Mouse (Mus musculus): ENCODE data around the gene Prim2.

Prim2 gene

DNA sequence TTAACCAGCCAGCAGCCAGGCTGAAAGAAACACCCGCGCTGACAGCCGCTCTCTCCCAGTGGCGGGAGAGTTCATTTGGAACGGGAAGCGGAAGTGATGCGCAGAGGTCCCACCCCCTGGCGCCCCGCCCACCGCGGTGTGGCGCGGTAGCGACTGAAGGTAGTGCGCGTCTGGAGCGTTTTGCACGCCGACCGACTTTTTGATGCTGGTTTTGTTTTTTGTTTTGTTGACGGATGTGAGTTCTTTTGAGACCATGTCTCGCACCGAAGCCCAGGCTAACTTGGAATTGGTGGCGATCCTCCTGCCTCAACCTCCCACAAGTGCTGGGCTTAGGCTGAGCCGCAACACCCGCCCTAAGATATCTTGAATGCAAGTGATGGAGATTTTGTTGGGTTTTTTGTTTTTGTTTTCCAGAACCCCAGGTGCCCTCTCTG, at the start of gene Prim2:
Prim2 (minus strand) TSS at position 88 of the 434 bp plus-strand sequence.
- peak; percentile 86 for DNase-seq (ENCODE audit: low spot score)

DNA sequence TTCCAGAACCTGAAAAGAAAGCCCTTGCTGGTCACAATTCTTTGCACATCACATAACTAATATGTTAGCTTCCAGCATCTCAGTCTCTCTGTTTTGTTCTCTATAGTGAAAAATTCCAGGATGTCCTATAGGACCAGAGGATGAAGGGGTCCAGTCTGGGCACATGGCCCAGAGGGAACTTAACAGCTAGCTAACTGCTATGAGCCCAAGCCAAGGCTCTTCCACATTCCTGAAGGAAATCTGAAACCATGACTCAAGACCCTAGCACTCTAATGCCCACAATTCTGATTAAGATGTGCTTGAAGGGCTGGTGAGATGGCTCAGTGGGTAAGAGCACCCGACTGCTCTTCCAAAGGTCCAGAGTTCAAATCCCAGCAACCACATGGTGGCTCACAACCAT, 48.0 kb upstream of the Prim2 start:
- no peak for DNase-seq (ENCODE audit: low spot score)

- no peak for DNase-seq (ENCODE audit: low spot score)
Observed at GRCm38 (mm10) chr1:33714796-33715195, 45.2 kb upstream of the Prim2 start.

- no peak for DNase-seq (ENCODE audit: low spot score)
Observed at GRCm38 (mm10) chr1:33712026-33712425, 42.4 kb upstream of the Prim2 start.

- no peak for DNase-seq (ENCODE audit: low spot score)
Observed at GRCm38 (mm10) chr1:33709615-33710014, 40.0 kb upstream of the Prim2 start.

- no peak for DNase-seq (ENCODE audit: low spot score)
Observed at GRCm38 (mm10) chr1:33701244-33701643, 31.6 kb upstream of the Prim2 start.

GRCm38 (mm10) chr1:33696016-33696415, 26.4 kb upstream of the Prim2 start:
- DNase-seq (ENCODE audit: low spot score) = no peak

DNA sequence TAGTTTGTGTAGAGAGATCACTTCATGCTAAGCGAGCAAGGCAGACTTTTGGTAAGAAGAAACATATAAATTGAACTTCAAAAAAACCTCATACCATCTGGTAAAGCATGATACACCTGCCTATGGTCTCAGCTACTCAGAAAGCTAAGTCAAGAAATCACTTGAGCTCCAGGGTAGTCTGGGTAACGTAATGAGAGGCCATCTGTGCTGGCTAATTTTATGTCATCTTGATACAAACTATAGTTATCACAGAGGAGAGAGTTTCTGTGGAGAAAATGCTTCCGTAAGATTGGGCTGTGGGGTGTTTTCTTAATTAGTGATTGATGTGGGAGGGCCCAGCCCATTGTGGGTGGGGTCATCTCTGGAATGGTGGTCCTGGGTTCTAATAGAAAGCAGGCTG, 24.3 kb upstream of the Prim2 start:
- DNase-seq (ENCODE audit: low spot score) = no peak

- no peak for DNase-seq (ENCODE audit: low spot score)
Observed at GRCm38 (mm10) chr1:33690087-33690448, 20.5 kb upstream of the Prim2 start.

GRCm38 (mm10) chr1:33689446-33690086, 20.0 kb upstream of the Prim2 start:
- DNase-seq (ENCODE audit: low spot score) = no peak

DNA sequence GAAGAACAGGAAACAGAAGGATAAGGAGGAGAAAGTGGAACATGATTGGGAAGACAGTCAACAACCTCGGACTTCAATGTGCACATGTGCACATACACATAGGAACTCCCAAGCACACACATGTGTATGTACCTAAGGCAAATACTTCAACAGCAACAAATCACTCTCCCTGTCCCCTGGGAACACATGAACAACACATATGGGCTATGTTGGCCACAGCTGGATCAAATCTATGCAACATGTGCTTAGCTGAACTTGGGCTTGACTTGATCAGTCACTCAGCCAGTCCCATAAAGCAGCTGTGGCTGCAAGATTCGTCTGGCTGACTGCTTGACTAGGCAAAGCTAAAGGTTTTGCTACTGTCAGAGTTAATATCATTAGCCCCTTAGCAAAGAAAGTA, 19.2 kb upstream of the Prim2 start:
- DNase-seq (ENCODE audit: low spot score) = no peak

GRCm38 (mm10) chr1:33684459-33684858, 14.9 kb upstream of the Prim2 start:
- no peak for DNase-seq (ENCODE audit: low spot score)

- no peak for DNase-seq (ENCODE audit: low spot score)
Observed at GRCm38 (mm10) chr1:33680890-33681289, 11.3 kb upstream of the Prim2 start.

DNA sequence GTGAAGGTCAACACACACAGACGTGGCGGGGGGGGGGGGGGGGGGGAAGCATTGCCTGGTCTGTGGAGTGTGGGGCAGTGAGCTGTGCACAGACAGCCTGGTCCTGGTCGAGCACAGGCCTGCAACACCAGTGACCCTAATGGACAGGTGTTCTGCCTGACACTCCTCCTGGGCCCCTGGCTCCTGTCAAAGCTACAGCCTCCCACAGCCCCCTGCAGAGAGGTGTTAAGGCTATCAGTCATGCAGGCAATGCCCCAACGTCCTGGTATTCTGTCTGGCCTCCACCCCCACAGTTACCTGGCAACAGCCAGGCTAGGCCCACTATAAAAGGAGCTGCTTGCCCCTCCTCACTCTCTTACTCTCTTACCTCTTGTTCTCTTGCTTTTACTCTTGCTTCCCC, 10.8 kb upstream of the Prim2 start:
- DNase-seq (ENCODE audit: low spot score) = no peak

GRCm38 (mm10) chr1:33673158-33673960, 3.8 kb upstream of the Prim2 start:
- no peak for DNase-seq (ENCODE audit: low spot score)

DNA sequence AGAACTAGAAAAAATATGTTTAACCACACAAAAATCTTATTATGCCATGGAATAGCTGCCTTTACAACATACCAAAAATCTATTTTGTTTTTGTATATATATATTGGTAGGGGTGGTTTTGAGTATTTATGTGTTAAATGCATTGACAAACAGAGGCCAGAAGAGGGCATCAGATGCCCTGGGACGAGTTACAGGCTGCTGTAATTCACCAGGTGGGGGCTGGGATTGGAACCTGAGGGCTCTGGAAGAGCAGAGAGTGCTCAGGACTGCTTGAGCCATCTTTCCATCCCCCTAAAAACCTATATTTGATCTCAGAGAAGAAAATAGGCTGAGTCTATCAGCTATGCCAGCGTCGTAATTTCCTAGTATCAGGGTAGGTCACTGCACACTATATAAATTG, 2.9 kb upstream of the Prim2 start:
- DNase-seq (ENCODE audit: low spot score) = no peak

DNA sequence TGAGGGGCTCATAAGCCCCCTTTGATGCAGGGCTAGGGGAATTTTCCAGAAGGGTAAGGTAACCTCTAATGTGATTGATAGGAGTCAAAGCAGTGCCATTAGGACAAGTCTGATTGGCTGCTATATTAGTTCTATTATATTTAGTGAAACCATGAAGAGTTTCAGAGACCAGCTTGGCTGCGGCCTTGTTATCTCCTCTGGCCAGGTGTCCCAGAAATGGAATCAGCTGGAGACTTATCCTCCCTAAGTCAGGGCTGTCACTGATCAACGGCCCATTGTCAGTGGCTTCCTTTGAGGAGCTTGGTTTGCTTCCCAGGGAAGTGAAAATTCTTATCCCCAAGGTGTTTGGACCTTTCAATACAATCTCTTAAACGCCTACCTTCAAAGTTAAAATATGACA, 2.5 kb upstream of the Prim2 start:
- no peak for DNase-seq (ENCODE audit: low spot score)

- DNase-seq (ENCODE audit: low spot score) = no peak
Observed at GRCm38 (mm10) chr1:33671441-33671840, 1.8 kb upstream of the Prim2 start.

- DNase-seq (ENCODE audit: low spot score) = peak; percentile 63
Observed at GRCm38 (mm10) chr1:33670164-33670616, 595 bp upstream of the Prim2 start.

GRCm38 (mm10) chr1:33663605-33664117, 5.9 kb downstream of the Prim2 start:
- no peak for DNase-seq (ENCODE audit: low spot score)

DNA sequence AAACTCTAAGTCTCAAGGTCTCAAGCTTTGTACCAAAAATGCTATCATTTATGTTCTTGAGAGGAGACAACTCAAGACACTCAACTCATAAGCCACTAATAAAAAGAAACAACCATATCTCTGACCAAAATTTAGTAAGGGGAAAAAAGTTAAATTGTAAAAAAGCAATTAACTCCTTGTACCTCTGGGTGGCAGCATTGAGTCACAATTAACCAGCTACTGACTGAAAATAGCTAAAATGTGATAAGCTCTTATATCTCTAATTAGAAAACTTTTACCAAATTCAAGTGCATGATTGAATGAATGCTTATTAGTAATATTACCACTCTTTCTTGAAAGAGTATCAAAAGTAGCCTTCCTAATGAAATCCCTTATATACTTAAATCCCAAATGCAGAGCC, 6.4 kb downstream of the Prim2 start:
- DNase-seq (ENCODE audit: low spot score) = no peak

GRCm38 (mm10) chr1:33658302-33658701, 11.3 kb downstream of the Prim2 start:
- DNase-seq (ENCODE audit: low spot score) = no peak

DNA sequence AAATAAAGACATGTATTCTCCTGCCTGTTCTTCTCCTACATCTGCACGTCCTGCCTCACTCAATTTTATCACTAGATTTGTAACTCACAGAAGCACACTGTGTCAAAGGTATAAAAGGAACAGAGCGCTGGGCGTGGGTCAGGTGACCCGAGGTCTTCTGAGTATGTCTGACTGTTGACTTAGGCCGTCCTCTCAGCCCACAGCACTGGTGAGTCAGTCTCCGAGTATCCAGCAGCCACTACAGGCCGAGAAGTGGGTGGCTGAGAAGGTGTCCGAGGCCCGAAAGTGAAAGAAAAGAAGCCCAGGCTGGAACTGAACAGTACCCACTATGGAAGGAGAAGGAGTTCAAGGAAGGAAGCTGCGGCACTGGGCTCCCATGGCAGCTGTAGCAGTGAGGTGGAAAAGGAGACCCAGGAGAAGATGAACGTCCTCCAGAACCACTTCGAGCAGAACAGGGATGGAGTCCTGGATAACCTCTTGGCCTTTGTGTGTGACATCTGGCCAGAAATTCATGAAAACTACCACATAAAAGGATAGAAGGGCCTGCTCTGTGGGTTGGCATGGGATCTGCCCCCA, 11.9 kb downstream of the Prim2 start:
- DNase-seq (ENCODE audit: low spot score) = peak; percentile 32

Measured in yolk sac, embryonic 10.5 days (tissue).